Mouse (Mus musculus) testis, adult 2 months (tissue): ENCODE data around the gene Cutal.

Experiments
- CTCF ChIP-seq: fragments of 200-500 bp; IDR thresholded peaks from 2 replicates; pipeline ENCODE4 v1.5.1; 2012; ENCODE audit warnings: low read depth, mild to moderate bottlenecking, inconsistent platforms, low read length, moderate library complexity; ENCODE audit not compliant: control insufficient read depth, insufficient read depth, insufficient replicate concordance
- POLR2A ChIP-seq: fragments of 200-500 bp; IDR thresholded peaks from 2 replicates; pipeline ENCODE4 v1.6.1; 2012; ENCODE audit warnings: low read depth, mild to moderate bottlenecking, inconsistent platforms, low read length, moderate library complexity; ENCODE audit not compliant: control insufficient read depth

DNA sequence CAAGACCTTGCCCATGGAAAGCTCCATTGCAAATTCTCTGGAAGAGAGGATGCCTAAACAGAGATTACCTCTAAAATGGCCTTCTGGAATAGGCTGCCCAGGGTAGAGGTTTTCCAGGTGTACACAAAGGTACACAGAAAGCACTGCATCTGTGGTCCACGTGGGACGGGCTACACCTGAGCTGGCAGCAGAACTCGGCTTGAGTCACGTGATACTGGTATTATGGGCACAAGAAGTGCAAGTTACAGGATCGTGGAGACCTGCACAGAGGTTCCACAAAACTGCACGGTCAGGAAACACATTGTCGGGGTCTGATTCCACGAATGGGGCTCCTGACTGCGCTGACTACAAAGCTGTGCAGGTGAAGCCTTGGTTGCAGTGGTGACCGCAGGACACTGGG lies 5.9 kb downstream of the Cutal start:
- TF ChIP-seq CTCF (no peak), POLR2A (no peak)
